Mouse (Mus musculus) MEL (cell line): ENCODE measurements around the gene Myo15b.
"Not testable (repeated sequence)": the region's sequence is repeated elsewhere in the genome, so short reads cannot be mapped to it uniquely, and the experiment has no call there.

Experiments used
- POLR2AphosphoS5 ChIP-seq: IDR thresholded peaks from 2 replicates; pipeline ENCODE4 v1.6.1; 2012; ENCODE audit warnings: low read depth, borderline replicate concordance, mild to moderate bottlenecking, inconsistent platforms, low read length, moderate library complexity, mixed read lengths
- ZC3H11A ChIP-seq: IDR thresholded peaks from 2 replicates; pipeline ENCODE4 v1.6.1; 2012; ENCODE audit warnings: low read depth, mild to moderate bottlenecking, inconsistent platforms, low read length, improper control_type of control experiment
- ZKSCAN1 ChIP-seq: IDR thresholded peaks from 2 replicates; pipeline ENCODE4 v1.6.1; 2012; ENCODE audit warnings: low read depth, mild to moderate bottlenecking, inconsistent platforms, low read length, improper control_type of control experiment, moderate library complexity

GRCm38 (mm10) chr11:115857146-115857545, 1.1 kb upstream of the Myo15b start:
- not testable (repeated sequence) for TF ChIP-seq POLR2AphosphoS5, ZKSCAN1, ZC3H11A
